Mouse (Mus musculus) heart, embryonic 11.5 days (tissue): ENCODE data around the gene Hdhd5. TPM values are rescaled to one million over a fixed set of nuclear protein-coding genes. Genes with fewer than 3 reads are reported as not detected.

Experiments used
- ATAC-seq: fragments of 200-750 bp; cut with Nextera tagmentation; replicated peaks from 2 replicates; pipeline ENCODE4 v1.8.0; 2017; ENCODE audit warnings: moderate library complexity; ENCODE audit not compliant: insufficient number of reproducible peaks, low FRiP score, low TSS enrichment
- H3K27ac ChIP-seq: fragments of 300-500 bp; sonication (generic); 2 replicates; pipeline ENCODE4 v1.5.1; 2014; ENCODE audit warnings: mild to moderate bottlenecking, low read depth, low read length
- H3K27me3 ChIP-seq: fragments of 300-500 bp; sonication (generic); 2 replicates; pipeline ENCODE4 v1.6.1; 2014; ENCODE audit warnings: mild to moderate bottlenecking, low read length, mixed read lengths; ENCODE audit not compliant: control insufficient read depth, insufficient read depth
- H3K36me3 ChIP-seq: fragments of 300-500 bp; sonication (generic); 2 replicates; pipeline ENCODE4 v1.6.1; 2014; ENCODE audit warnings: mild to moderate bottlenecking, low read length, moderate library complexity, mixed read lengths; ENCODE audit not compliant: control insufficient read depth, insufficient read depth
- H3K4me1 ChIP-seq: fragments of 300-500 bp; sonication (generic); 2 replicates; pipeline ENCODE4 v1.6.1; 2014; ENCODE audit warnings: low read length; ENCODE audit not compliant: control insufficient read depth, insufficient read depth
- H3K4me2 ChIP-seq: fragments of 300-500 bp; sonication (generic); 2 replicates; pipeline ENCODE4 v1.6.1; 2014; ENCODE audit warnings: mild to moderate bottlenecking, moderate library complexity
- H3K4me3 ChIP-seq: fragments of 300-500 bp; sonication (generic); 2 replicates; pipeline ENCODE4 v1.5.1; 2014; ENCODE audit warnings: low read depth, low read length
- H3K9ac ChIP-seq: fragments of 300-500 bp; sonication (generic); 2 replicates; pipeline ENCODE4 v1.6.1; 2014; ENCODE audit warnings: mild to moderate bottlenecking, low read depth, low read length, moderate library complexity
- H3K9me3 ChIP-seq: fragments of 300-500 bp; sonication (generic); replicated peaks from 2 replicates; pipeline ENCODE4 v1.6.1; 2016; ENCODE audit warnings: low read length; ENCODE audit not compliant: control insufficient read depth
- WGBS: fragments of 180-500 bp; shearing (Covaris S2); extraction: QIAGEN DNeasy Blood & Tissue Kit; methylation state at CpG from one replicate; pipeline ENCODE4 v1.1.7; 2014; ENCODE audit not compliant: insufficient replicate concordance; 5-methylcytosine and 5-hydroxymethylcytosine counted together
- polyA plus RNA-seq: library from polyadenylated mRNA; unstranded; fragments of >200 nt; fragmentation: Nextera tagmentation; extraction: Ambion mirVana; gene quantifications from 2 replicates; pipeline ENCODE4 v1.2.1, GENCODE M21; 2014

Gene Hdhd5
- polyA plus RNA-seq, 1 experiment from 2014 or later, result 13.2 TPM

DNA sequence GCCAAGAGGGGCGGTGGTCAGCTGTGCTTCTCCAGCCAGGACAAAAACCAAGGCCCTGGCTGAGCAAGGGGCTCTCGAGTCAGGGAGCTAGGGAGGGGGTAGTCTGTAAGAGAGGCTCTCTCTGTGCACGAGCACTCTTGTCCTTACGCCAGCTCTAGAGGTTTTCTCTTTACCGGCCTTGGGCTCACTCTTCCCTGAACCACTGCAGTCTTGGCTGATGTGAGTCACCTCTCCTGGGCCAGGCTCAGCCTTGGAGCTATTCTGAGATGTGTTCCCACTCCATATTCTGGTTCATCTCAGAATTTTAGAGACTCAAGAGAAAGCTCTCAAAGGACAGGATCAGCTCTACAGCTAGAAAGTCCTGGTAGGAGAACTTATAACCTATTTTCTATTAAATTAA lies 13.8 kb downstream of the Hdhd5 start:
- ATAC-seq, result no peak
- H3K9ac ChIP-seq, result no peak overlapping the region
- H3K4me2 ChIP-seq, result no peak overlapping the region
- no peaks in the 10 kb centered on the region for H3K27me3 ChIP-seq
- H3K9me3 ChIP-seq, result no peaks in the 10 kb centered on the region
- no peaks in the 10 kb centered on the region for H3K36me3 ChIP-seq
- no peak overlapping the region for H3K4me3 ChIP-seq
- no peaks in the 10 kb centered on the region for H3K4me1 ChIP-seq
- peak overlapping the region; percentile 75 for H3K27ac ChIP-seq
- WGBS, result 82% methylated on average over 5 of the region's 5 CpGs

DNA sequence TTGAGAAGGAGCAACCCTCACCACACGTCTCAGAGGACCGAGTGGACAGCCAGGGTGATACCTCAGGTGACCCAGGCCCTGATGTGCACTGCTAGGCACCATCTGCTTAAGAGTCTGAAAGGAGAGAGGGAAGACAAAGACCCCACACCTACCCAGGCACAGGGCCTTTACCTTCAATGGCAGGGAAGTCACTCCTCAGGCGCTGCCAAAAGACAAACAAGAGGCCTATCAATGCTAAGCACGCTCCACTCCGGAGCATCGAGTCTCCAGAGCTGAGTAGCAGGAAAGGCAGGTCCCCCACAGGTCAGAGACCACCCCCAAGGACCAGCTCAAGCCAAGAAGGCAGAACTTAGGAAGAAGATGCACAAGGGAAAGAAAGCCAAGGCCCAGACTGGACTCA lies 14.2 kb downstream of the Hdhd5 start:
- no peaks in the 10 kb centered on the region for H3K4me1 ChIP-seq
- no peaks in the 10 kb centered on the region for H3K9me3 ChIP-seq
- H3K27me3 ChIP-seq, result no peaks in the 10 kb centered on the region
- WGBS, result 71% methylated on average over 6 of the region's 6 CpGs
- H3K4me2 ChIP-seq, result no peak overlapping the region
- no peak overlapping the region for H3K4me3 ChIP-seq
- no peak overlapping the region for H3K9ac ChIP-seq
- peak overlapping the region; percentile 75 for H3K27ac ChIP-seq
- no peak; the same call in 1 of the 2 replicates for ATAC-seq
- no peaks in the 10 kb centered on the region for H3K36me3 ChIP-seq

DNA sequence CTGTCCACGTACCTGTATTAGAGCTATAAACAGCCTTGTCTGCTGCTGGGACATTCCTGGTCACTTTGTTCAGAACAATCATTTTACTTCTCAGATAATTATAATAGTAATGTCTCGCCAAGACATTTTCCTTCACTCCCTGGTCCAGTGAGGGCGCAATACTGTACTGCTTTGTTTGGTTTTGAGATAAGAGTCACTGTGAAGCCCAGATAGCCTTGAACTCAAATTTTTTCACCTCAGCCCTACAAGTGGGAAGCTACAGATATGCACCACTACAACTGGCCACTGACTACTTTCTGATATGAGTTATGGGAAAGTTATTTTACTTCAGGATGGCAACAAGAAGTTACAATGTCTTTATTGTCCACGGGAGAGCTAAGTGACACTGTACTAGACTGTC lies 14.7 kb downstream of the Hdhd5 start:
- Histone ChIP-seq H3K27ac (peak overlapping the region; percentile 75), H3K4me2 (peak overlapping the region; percentile 9; the same call in 1 of the 2 replicates), H3K36me3 (no peaks in the 10 kb centered on the region), H3K27me3 (no peaks in the 10 kb centered on the region), H3K4me3 (no peak overlapping the region), H3K9me3 (no peaks in the 10 kb centered on the region), H3K9ac (no peak overlapping the region), H3K4me1 (no peaks in the 10 kb centered on the region)
- ATAC-seq, result peak; percentile 79
- 51% methylated on average over 4 of the region's 4 CpGs for WGBS

DNA sequence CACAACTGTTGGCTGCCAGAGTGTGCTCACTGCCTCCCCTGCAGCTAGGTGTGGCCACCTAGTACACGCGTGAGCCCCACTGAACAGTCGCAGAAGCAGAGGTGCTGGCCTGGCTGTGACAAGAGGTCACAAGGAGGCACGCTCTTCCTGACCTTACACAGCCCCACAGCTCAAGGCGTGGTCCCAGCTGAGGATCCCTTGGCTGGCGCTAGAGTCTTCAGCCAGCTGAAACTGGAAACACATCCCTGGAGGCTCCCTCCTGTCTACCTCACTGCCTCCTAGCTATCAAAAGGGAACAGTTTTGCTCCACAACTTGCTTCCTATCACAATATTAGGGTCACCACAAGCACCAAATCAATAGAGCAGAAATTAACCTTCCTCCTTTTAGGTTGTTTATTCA lies 19.9 kb downstream of the Hdhd5 start:
- H3K36me3 ChIP-seq, result peaks cover 7% of the 10 kb centered on the region; the same call in 1 of the 2 replicates
- ATAC-seq, result no peak
- H3K27ac ChIP-seq, result no peak overlapping the region
- H3K4me3 ChIP-seq, result no peak overlapping the region
- 89% methylated on average over 6 of the region's 6 CpGs for WGBS
- H3K4me2 ChIP-seq, result no peak overlapping the region
- no peaks in the 10 kb centered on the region for H3K27me3 ChIP-seq
- no peaks in the 10 kb centered on the region for H3K4me1 ChIP-seq
- no peak overlapping the region for H3K9ac ChIP-seq
- H3K9me3 ChIP-seq, result no peaks in the 10 kb centered on the region

DNA sequence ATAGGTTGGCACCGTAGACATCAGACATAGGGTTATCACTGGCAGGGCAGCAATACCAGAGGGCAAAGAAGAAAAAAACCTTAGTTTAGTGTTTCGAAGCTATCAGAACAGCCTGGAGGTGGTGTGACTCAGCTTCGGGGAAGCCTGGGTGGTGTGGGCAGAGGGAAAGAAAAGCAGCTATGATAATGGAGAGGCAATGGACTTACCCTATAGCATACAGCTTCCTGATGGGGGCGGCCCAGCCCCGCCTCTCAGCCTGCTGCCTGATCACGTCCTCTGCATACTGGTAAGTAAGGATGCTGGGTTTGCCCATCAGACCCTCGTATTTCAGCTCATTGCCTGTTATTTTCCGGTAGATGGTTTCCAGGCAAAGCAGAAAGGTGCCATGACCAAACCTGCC lies 20.7 kb downstream of the Hdhd5 start:
- Histone ChIP-seq H3K4me3 (no peak overlapping the region), H3K9ac (no peak overlapping the region), H3K9me3 (no peaks in the 10 kb centered on the region), H3K4me1 (no peaks in the 10 kb centered on the region; the same call in 1 of the 2 replicates), H3K27ac (no peak overlapping the region), H3K36me3 (peaks cover 7% of the 10 kb centered on the region; the same call in 1 of the 2 replicates), H3K4me2 (no peak overlapping the region), H3K27me3 (no peaks in the 10 kb centered on the region)
- no peak for ATAC-seq
- WGBS, result 77% methylated on average over 8 of the region's 8 CpGs

DNA sequence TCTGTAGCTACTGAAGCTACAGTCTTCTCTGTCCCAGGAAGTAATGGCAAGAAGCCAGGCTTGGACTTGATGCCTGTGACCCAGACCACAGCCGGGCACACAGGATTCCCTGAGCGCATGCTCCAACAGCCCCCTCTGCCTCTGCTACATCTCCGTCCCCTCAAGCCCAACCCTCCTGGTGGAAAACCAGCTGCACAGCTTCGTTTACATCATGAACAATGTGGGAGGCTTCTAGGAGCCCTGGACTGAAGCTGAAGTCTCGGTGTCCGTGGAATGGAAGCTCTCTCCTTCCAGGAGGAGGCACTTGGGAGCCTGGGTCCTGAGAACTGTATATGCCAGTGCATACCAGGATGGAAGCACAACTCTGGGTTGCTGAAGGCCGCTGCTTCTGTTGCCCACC lies 21.1 kb downstream of the Hdhd5 start:
- Histone ChIP-seq H3K4me1 (no peaks in the 10 kb centered on the region; the same call in 1 of the 2 replicates), H3K27ac (no peak overlapping the region), H3K36me3 (peaks cover 7% of the 10 kb centered on the region; the same call in 1 of the 2 replicates), H3K4me3 (no peak overlapping the region), H3K4me2 (no peak overlapping the region), H3K9ac (no peak overlapping the region), H3K27me3 (no peaks in the 10 kb centered on the region), H3K9me3 (no peaks in the 10 kb centered on the region)
- 81% methylated on average over 7 of the region's 7 CpGs for WGBS
- no peak for ATAC-seq

DNA sequence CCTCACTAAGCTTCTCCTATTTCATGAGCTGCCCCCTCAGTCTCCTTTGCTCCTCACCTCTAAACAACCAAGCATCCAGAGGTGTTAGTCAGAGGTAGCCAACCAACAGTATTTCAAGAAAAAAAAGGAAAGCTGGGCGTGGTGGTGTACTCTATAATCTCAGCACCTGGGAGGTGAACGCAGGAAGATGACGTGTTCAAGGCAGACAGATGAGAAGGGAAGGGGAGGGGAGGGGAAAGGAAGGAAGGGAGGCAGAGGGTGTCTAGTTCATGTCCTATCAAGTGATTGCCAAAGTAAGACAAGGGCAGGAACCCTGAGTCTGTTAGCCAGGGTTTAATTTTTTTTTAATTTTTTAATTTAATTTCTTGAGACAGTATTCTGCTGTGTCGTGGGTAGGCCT lies 22.5 kb downstream of the Hdhd5 start:
- H3K9ac ChIP-seq, result no peak overlapping the region
- peaks cover 7% of the 10 kb centered on the region; the same call in 1 of the 2 replicates for H3K36me3 ChIP-seq
- H3K9me3 ChIP-seq, result no peaks in the 10 kb centered on the region
- H3K27ac ChIP-seq, result no peak overlapping the region
- H3K4me3 ChIP-seq, result no peak overlapping the region
- no peak for ATAC-seq
- no peak overlapping the region for H3K4me2 ChIP-seq
- WGBS, result 74% methylated on average over 4 of the region's 4 CpGs
- H3K27me3 ChIP-seq, result no peaks in the 10 kb centered on the region
- H3K4me1 ChIP-seq, result no peaks in the 10 kb centered on the region; the same call in 1 of the 2 replicates

DNA sequence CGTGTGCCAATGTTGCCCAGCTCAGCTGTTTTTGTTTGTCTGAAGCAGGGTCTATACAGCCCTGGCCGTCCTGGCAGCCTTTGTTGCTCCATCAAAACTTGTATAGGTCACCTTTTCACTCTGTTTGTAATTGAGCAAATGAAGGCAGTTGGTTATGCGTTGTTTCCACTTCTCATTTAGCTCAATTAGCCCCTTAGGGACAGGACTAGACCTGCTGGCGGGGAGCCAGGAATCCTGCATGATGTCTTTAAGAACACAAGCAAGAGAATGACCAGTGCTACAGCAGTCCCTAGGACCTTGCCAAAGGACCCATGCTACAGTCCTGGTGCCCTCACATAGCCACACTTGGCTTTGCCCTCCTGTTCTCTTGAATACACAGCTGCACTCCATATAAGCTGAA lies 25.6 kb downstream of the Hdhd5 start:
- no peaks in the 10 kb centered on the region for H3K27me3 ChIP-seq
- no peak overlapping the region for H3K9ac ChIP-seq
- no peak overlapping the region for H3K4me3 ChIP-seq
- no peaks in the 10 kb centered on the region; the same call in none of the 2 replicates for H3K4me1 ChIP-seq
- peaks cover 7% of the 10 kb centered on the region; the same call in 1 of the 2 replicates for H3K36me3 ChIP-seq
- no peak overlapping the region for H3K27ac ChIP-seq
- H3K4me2 ChIP-seq, result no peak overlapping the region
- 68% methylated on average over 4 of the region's 4 CpGs for WGBS
- no peak for ATAC-seq
- H3K9me3 ChIP-seq, result no peaks in the 10 kb centered on the region

DNA sequence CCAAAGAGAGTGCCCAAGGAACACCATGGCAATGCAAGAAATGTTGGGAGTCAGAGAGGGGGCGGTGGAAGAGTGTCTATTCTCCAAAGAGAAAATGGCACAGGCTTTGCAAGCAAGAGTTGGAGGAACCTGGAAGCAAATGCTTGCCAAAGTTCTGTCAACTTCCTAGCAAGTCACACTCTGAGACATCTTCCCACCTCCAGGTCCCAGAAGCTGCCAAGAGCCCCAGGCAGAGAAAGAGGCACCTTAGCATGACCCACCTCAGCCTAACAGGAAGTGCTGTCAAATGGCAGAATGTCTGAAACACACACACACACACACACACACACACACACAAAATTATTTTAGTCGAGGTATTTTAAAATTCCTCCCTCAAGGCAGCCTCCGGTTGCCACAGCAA lies 27.1 kb downstream of the Hdhd5 start:
- Histone ChIP-seq H3K4me1 (no peaks in the 10 kb centered on the region; the same call in none of the 2 replicates), H3K4me2 (no peak overlapping the region), H3K9me3 (no peaks in the 10 kb centered on the region), H3K27ac (no peak overlapping the region), H3K27me3 (no peaks in the 10 kb centered on the region), H3K9ac (no peak overlapping the region), H3K4me3 (no peak overlapping the region), H3K36me3 (0 out of 2 replicates have a peak, but pooled peaks cover 4% of the 10 kb centered on the region)
- 73% methylated on average over 3 of the region's 3 CpGs for WGBS
- ATAC-seq, result no peak
